Comparison of ENCODE assay signal across 28 mouse cellular contexts in the genomic region with DNA sequence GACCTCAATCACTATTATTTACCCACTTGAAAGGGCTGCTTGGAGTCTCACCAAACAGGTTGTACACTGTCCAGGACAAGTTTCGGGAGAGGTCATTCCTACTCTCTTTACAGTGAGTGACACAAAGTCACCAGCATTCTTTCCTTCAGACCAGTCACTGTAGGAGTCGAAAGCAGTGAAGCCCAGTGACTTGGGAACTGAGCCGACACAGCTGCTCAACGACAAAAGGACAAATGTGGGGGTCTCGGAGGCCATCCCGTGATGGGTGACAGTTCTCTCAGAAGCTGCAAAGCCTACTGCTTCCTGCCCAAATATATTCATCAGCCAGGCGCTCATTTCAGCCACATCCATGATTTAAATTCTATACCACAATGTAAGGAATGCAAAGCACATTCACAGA. TPM values are rescaled to one million over a fixed set of nuclear protein-coding genes. Genes with fewer than 3 reads are reported as not detected.
DNase-seq lines count a peak whose midpoint lies in the region; ATAC-seq and TF ChIP-seq lines count a peak whose summit lies in the region.
"Had no signal": no experiment of that assay in that cellular context is flagged by ENCODE, and none has a peak within 500 bp of the region (broad histone marks: within the 10 kb centered on the region; RNA-seq: fewer than 3 reads in every experiment).

No protein-coding gene starts in this region.

- no peak for ATAC-seq in heart, postnatal 0 days (ENCODE audit: insufficient read depth, low read depth)
- 0 out of 2 replicates have a peak, but pooled peaks have one; percentile 16 for ATAC-seq in limb, embryonic 14.5 days (ENCODE audit: low FRiP score, low read depth)
- ATAC-seq in stomach, embryonic 14.5 days (ENCODE audit: insufficient number of reproducible peaks, insufficient read depth, low FRiP score, low read depth), result peak; percentile 28; the same call in 1 of the 2 replicates
- no peak for ATAC-seq in stomach, postnatal 0 days (ENCODE audit: low FRiP score, low TSS enrichment)
- ATAC-seq: activated CD4-positive, CD25-positive, alpha-beta regulatory T cell, adult 4 months; forebrain, embryonic 14.5 days; intestine, embryonic 15.5 days; liver, postnatal 0 days had no signal

- H3K4me1 ChIP-seq in heart, embryonic 10.5 days, result peaks cover 40% of the 10 kb centered on the region
- H3K4me1 ChIP-seq in heart, postnatal 0 days (ENCODE audit: control insufficient read depth, insufficient read depth), result peaks cover 35% of the 10 kb centered on the region
- H3K4me1 ChIP-seq in limb, embryonic 14.5 days (ENCODE audit: control insufficient read depth, insufficient read depth, low read length), result peaks cover 9% of the 10 kb centered on the region
- peaks cover 7% of the 10 kb centered on the region; the same call in 1 of the 2 replicates for H3K4me1 ChIP-seq in limb, embryonic 10.5 days
- H3K4me1 ChIP-seq in stomach, embryonic 14.5 days (ENCODE audit: control insufficient read depth, insufficient read depth, low read length), result peaks cover 27% of the 10 kb centered on the region
- H3K4me1 ChIP-seq in stomach, postnatal 0 days (replicated peaks; ENCODE audit: control insufficient read depth, insufficient read depth), result 0 out of 2 replicates have a peak, but pooled peaks cover 2% of the 10 kb centered on the region

- no peaks in the 10 kb centered on the region for H3K9me3 ChIP-seq in heart, embryonic 10.5 days
- H3K9me3 ChIP-seq in heart, postnatal 0 days (replicated peaks; ENCODE audit: control insufficient read depth, low read length), result no peaks in the 10 kb centered on the region
- H3K9me3 ChIP-seq in limb, embryonic 14.5 days (ENCODE audit: control insufficient read depth, low read length), result no peaks in the 10 kb centered on the region
- no peaks in the 10 kb centered on the region for H3K9me3 ChIP-seq in limb, embryonic 10.5 days (replicated peaks)
- no peaks in the 10 kb centered on the region for H3K9me3 ChIP-seq in stomach, embryonic 14.5 days (ENCODE audit: control insufficient read depth, low read depth, low read length)
- H3K9me3 ChIP-seq in stomach, postnatal 0 days (ENCODE audit: control insufficient read depth, low read length), result no peaks in the 10 kb centered on the region
- H3K9me3 ChIP-seq: G1E; intestine, embryonic 15.5 days had no signal

- 70% methylated on average over 7 of the region's 7 CpGs for WGBS in heart, embryonic 10.5 days
- WGBS in heart, postnatal 0 days, result 49% methylated on average over 7 of the region's 7 CpGs
- WGBS in limb, embryonic 14.5 days, result 76% methylated on average over 7 of the region's 7 CpGs
- WGBS in limb, embryonic 10.5 days, result 78% methylated on average over 7 of the region's 7 CpGs
- WGBS in stomach, embryonic 14.5 days, result 52% methylated on average over 7 of the region's 7 CpGs
- 40% methylated on average over 7 of the region's 7 CpGs for WGBS in stomach, postnatal 0 days

- no peak for TF ChIP-seq EP300 in heart, postnatal 0 days (IDR thresholded peaks at IDR 0.05; ENCODE audit: low read depth)
- TF ChIP-seq EP300 in stomach, postnatal 0 days (optimal IDR thresholded peaks at IDR 0.05), result no peak

- no peak overlapping the region for H3K4me2 ChIP-seq in heart, postnatal 0 days (ENCODE audit: low read depth, low read length)
- H3K4me2 ChIP-seq in limb, embryonic 14.5 days (replicated peaks; ENCODE audit: low read depth, low read length, severe bottlenecking), result no peak overlapping the region
- H3K4me2 ChIP-seq in stomach, embryonic 14.5 days (replicated peaks; ENCODE audit: low read depth, low read length), result no peak overlapping the region
- no peak overlapping the region for H3K4me2 ChIP-seq in stomach, postnatal 0 days (replicated peaks; ENCODE audit: low read depth)
- H3K4me2 ChIP-seq: intestine, embryonic 15.5 days had no signal

- no peak for TF ChIP-seq CTCF in heart, postnatal 0 days (IDR thresholded peaks at IDR 0.05; ENCODE audit: low read depth)
- TF ChIP-seq CTCF in stomach, postnatal 0 days (IDR thresholded peaks at IDR 0.05; ENCODE audit: low read depth), result no peak

- H3K4me3 ChIP-seq in heart, embryonic 10.5 days, result no peak overlapping the region
- no peak overlapping the region for H3K4me3 ChIP-seq in heart, postnatal 0 days (ENCODE audit: low read depth, low read length)
- no peak overlapping the region for H3K4me3 ChIP-seq in limb, embryonic 14.5 days (replicated peaks; ENCODE audit: low read length)
- H3K4me3 ChIP-seq in limb, embryonic 10.5 days, result no peak overlapping the region
- no peak overlapping the region for H3K4me3 ChIP-seq in stomach, embryonic 14.5 days (ENCODE audit: low read depth, low read length)
- H3K4me3 ChIP-seq in stomach, postnatal 0 days (ENCODE audit: low read depth, low read length), result no peak overlapping the region
- H3K4me3 ChIP-seq: intestine, embryonic 15.5 days; layer of hippocampus, adult 2 months had no signal

- H3K9ac ChIP-seq in heart, postnatal 0 days (replicated peaks; ENCODE audit: low read depth, low read length), result no peak overlapping the region
- H3K9ac ChIP-seq in limb, embryonic 14.5 days (ENCODE audit: low read depth, low read length, severe bottlenecking), result no peak overlapping the region
- no peak overlapping the region for H3K9ac ChIP-seq in stomach, embryonic 14.5 days (replicated peaks; ENCODE audit: low read depth, low read length)
- H3K9ac ChIP-seq in stomach, postnatal 0 days (ENCODE audit: low read length), result no peak overlapping the region
- H3K9ac ChIP-seq: intestine, embryonic 15.5 days; liver, postnatal 0 days had no signal

- no peak for TF ChIP-seq POLR2A in limb, embryonic 14.5 days (IDR thresholded peaks at IDR 0.05; ENCODE audit: borderline replicate concordance, extremely low read depth, insufficient read depth, insufficient read length)

- no peaks in the 10 kb centered on the region for H3K36me3 ChIP-seq in heart, embryonic 10.5 days
- H3K36me3 ChIP-seq in heart, postnatal 0 days (replicated peaks; ENCODE audit: control insufficient read depth, insufficient read depth, low read length), result no peaks in the 10 kb centered on the region
- no peaks in the 10 kb centered on the region for H3K36me3 ChIP-seq in limb, embryonic 14.5 days (ENCODE audit: control insufficient read depth, insufficient read depth, low read length)
- no peaks in the 10 kb centered on the region for H3K36me3 ChIP-seq in limb, embryonic 10.5 days
- no peaks in the 10 kb centered on the region for H3K36me3 ChIP-seq in stomach, embryonic 14.5 days (ENCODE audit: control insufficient read depth, insufficient read depth, low read length)
- H3K36me3 ChIP-seq in stomach, postnatal 0 days (ENCODE audit: control insufficient read depth, insufficient read depth, low read length), result no peaks in the 10 kb centered on the region
- H3K36me3 ChIP-seq: G1E; intestine, embryonic 15.5 days had no signal

- no peaks in the 10 kb centered on the region for H3K27me3 ChIP-seq in heart, embryonic 10.5 days (ENCODE audit: insufficient read depth, poor library complexity, severe bottlenecking)
- H3K27me3 ChIP-seq in heart, postnatal 0 days (ENCODE audit: control insufficient read depth, insufficient read depth, low read length), result no peaks in the 10 kb centered on the region
- no peaks in the 10 kb centered on the region for H3K27me3 ChIP-seq in limb, embryonic 14.5 days (ENCODE audit: control insufficient read depth, insufficient read depth, low read length)
- H3K27me3 ChIP-seq in limb, embryonic 10.5 days (ENCODE audit: low read depth, poor library complexity, severe bottlenecking), result no peaks in the 10 kb centered on the region
- no peaks in the 10 kb centered on the region for H3K27me3 ChIP-seq in stomach, embryonic 14.5 days (ENCODE audit: control insufficient read depth, insufficient read depth, low read length)
- no peaks in the 10 kb centered on the region for H3K27me3 ChIP-seq in stomach, postnatal 0 days (ENCODE audit: control insufficient read depth, insufficient read depth, low read length)
- H3K27me3 ChIP-seq: intestine, embryonic 15.5 days had no signal

- intact Hi-C loops in heart, postnatal 10 days (cut with DNase I), result no loop called here

- peak overlapping the region; percentile 31 for H3K27ac ChIP-seq in heart, embryonic 10.5 days
- peak overlapping the region; percentile 45 for H3K27ac ChIP-seq in heart, postnatal 0 days (ENCODE audit: low read depth)
- no peak overlapping the region for H3K27ac ChIP-seq in limb, embryonic 14.5 days (replicated peaks; ENCODE audit: low read depth, low read length)
- no peak overlapping the region for H3K27ac ChIP-seq in limb, embryonic 10.5 days
- peak overlapping the region; percentile 44; the same call in 1 of the 2 replicates for H3K27ac ChIP-seq in stomach, embryonic 14.5 days (ENCODE audit: low read length)
- H3K27ac ChIP-seq in stomach, postnatal 0 days (replicated peaks), result no peak overlapping the region
- H3K27ac ChIP-seq: intestine, embryonic 15.5 days; layer of hippocampus, adult 2 months had no signal

- DNase-seq in heart, embryonic 10.5 days (ENCODE audit: low spot score), result no peak
- no peak for DNase-seq in heart, postnatal 10 days
- DNase-seq in heart, postnatal 0 days (ENCODE audit: low spot score), result no peak
- DNase-seq in heart, postnatal 4 days, result no peak
- DNase-seq in limb, embryonic 14.5 days (ENCODE audit: low spot score), result peak; percentile 25
- no peak for DNase-seq in limb, embryonic 10.5 days (ENCODE audit: low spot score)
- DNase-seq in stomach, postnatal 0 days (ENCODE audit: low spot score), result no peak
- DNase-seq: adrenal gland, postnatal 10 days; cerebellum, adult 9-10 months; gastrocnemius, postnatal 25 days; layer of hippocampus, postnatal 36 days; liver, postnatal 0 days; right cerebral cortex, postnatal 25 days had no signal

RNA-seq across cellular contexts. Expression of gene 1110002E22Rik, which starts 7.9 kb away (rescaled TPM):
- 3.2 and 6.8 TPM in 2 replicates for polyA plus RNA-seq in heart, embryonic 10.5 days (2016; fragmentation: Nextera tagmentation; extraction: Ambion mirVana)
- total RNA-seq in heart, postnatal 10 days (2021), result 10 to 100 TPM; 51.3 to 77.4 TPM
- total RNA-seq in heart, postnatal 0 days (2014; rRNA removed; ENCODE audit: low replicate concordance), result 30.8 and 32.5 TPM in 2 replicates
- 12.2 and 13.3 TPM in 2 replicates for polyA plus RNA-seq in heart, postnatal 0 days (2015; fragmentation: Nextera tagmentation; extraction: Ambion mirVana)
- total RNA-seq in heart, postnatal 4 days (2021), result 10 to 100 TPM; 56.0 to 60.4 TPM
- polyA plus RNA-seq in limb, embryonic 14.5 days (2012; rRNA removed), result 3.2 TPM in 2 replicates
- 2.8 and 4.0 TPM in 2 replicates for polyA plus RNA-seq in limb, embryonic 14.5 days (2014; fragmentation: Nextera tagmentation; extraction: Ambion mirVana)
- polyA plus RNA-seq in limb, embryonic 10.5 days (2016; fragmentation: Nextera tagmentation; extraction: Ambion mirVana), result 0.06 and 0.15 TPM in 2 replicates
- 0.04 and 0.16 TPM in 2 replicates for polyA plus RNA-seq in stomach, embryonic 14.5 days (2014; fragmentation: Nextera tagmentation; extraction: Ambion mirVana)
- polyA plus RNA-seq in stomach, postnatal 0 days (2015; fragmentation: Nextera tagmentation; extraction: Ambion mirVana), result 0.04 and 0.07 TPM in 2 replicates
- total RNA-seq: common myeloid progenitor, adult 5-6 weeks; megakaryocyte, adult 5-6 weeks had no signal
- polyA plus RNA-seq: activated CD4-positive, CD25-positive, alpha-beta regulatory T cell, adult 4 months; liver, adult 2 months had no signal

RNA-seq across cellular contexts. Expression of gene Gm5105, which starts 10.2 kb away (rescaled TPM):
- 0.20 TPM in 1 of 2 replicates, not detected in the other for polyA plus RNA-seq in heart, embryonic 10.5 days (2016; fragmentation: Nextera tagmentation; extraction: Ambion mirVana)
- under 1 TPM; 0.67 to 0.72 TPM for total RNA-seq in heart, postnatal 10 days (2021)
- 0.11 and 1.4 TPM in 2 replicates for total RNA-seq in heart, postnatal 0 days (2014; rRNA removed; ENCODE audit: low replicate concordance)
- polyA plus RNA-seq in heart, postnatal 0 days (2015; fragmentation: Nextera tagmentation; extraction: Ambion mirVana), result 0.41 and 0.64 TPM in 2 replicates
- 1 to 10 TPM in 1 of 2 experiments, under 1 TPM in 1; 0.48 to 1.0 TPM for total RNA-seq in heart, postnatal 4 days (2021)
- polyA plus RNA-seq in limb, embryonic 14.5 days (2012; rRNA removed), result 0.20 and 0.21 TPM in 2 replicates
- polyA plus RNA-seq in limb, embryonic 14.5 days (2014; fragmentation: Nextera tagmentation; extraction: Ambion mirVana), result 0.15 and 0.19 TPM in 2 replicates
- not detected in 2 replicates for polyA plus RNA-seq in limb, embryonic 10.5 days (2016; fragmentation: Nextera tagmentation; extraction: Ambion mirVana)
- polyA plus RNA-seq in stomach, embryonic 14.5 days (2014; fragmentation: Nextera tagmentation; extraction: Ambion mirVana), result not detected in 2 replicates
- 0.06 TPM in 1 of 2 replicates, not detected in the other for polyA plus RNA-seq in stomach, postnatal 0 days (2015; fragmentation: Nextera tagmentation; extraction: Ambion mirVana)
- total RNA-seq: common myeloid progenitor, adult 5-6 weeks; hematopoietic stem cell, adult 5-6 weeks; left cerebral cortex, postnatal 14 days; liver, adult 2 months; megakaryocyte, adult 5-6 weeks; midbrain, postnatal 0 days; neutrophil, adult 5-6 weeks had no signal
- polyA plus RNA-seq: activated CD4-positive, CD25-positive, alpha-beta regulatory T cell, adult 4 months; embryonic facial prominence, embryonic 11.5 days; forebrain, embryonic 14.5 days; G1E; liver, adult 2 months; liver, postnatal 0 days; spleen, adult 2 months had no signal

Comparison
In these comparisons a context has a peak if more than half of its experiments do, and no peak if none do; other contexts are left out.
1. H3K27ac ChIP-seq: peak in heart, embryonic 10.5 days (single experiment), heart, postnatal 0 days (single experiment) and stomach, embryonic 14.5 days (single experiment); none in limb, embryonic 14.5 days (single experiment), limb, embryonic 10.5 days (single experiment) and stomach, postnatal 0 days (single experiment).
2. ATAC-seq: peak in limb, embryonic 14.5 days (single experiment) and stomach, embryonic 14.5 days (single experiment); none in heart, postnatal 0 days (single experiment) and stomach, postnatal 0 days (single experiment).